Mouse (Mus musculus): ENCODE results near the gene A4galt. TPM values are rescaled to one million over a fixed set of nuclear protein-coding genes. Genes with fewer than 3 reads are reported as not detected.

Gene A4galt
- polyA plus RNA-seq, 1 experiment from 2014 or later, result 1.3 TPM

Other genes with a start within 250 kb of the A4galt start
- 1.4 and 1.7 TPM in 2 replicates for gene Nfam1, start 218.5 kb downstream of the A4galt start, polyA plus RNA-seq (2016; fragmentation: Nextera tagmentation; extraction: Ambion mirVana)
- 36.0 and 45.4 TPM in 2 replicates for gene Serhl, start 162.3 kb downstream of the A4galt start, polyA plus RNA-seq (2016; fragmentation: Nextera tagmentation; extraction: Ambion mirVana)
- 64.8 and 65.9 TPM in 2 replicates for gene Rrp7a, start 129.0 kb downstream of the A4galt start, polyA plus RNA-seq (2016; fragmentation: Nextera tagmentation; extraction: Ambion mirVana)
- gene Poldip3, start 102.4 kb downstream of the A4galt start, polyA plus RNA-seq (2016; fragmentation: Nextera tagmentation; extraction: Ambion mirVana), result 173 and 177 TPM in 2 replicates
- 125 and 140 TPM in 2 replicates for gene Cyb5r3, start 79.2 kb downstream of the A4galt start, polyA plus RNA-seq (2016; fragmentation: Nextera tagmentation; extraction: Ambion mirVana)
- 35.3 and 37.3 TPM in 2 replicates for gene Arfgap3, start 98.5 kb upstream of the A4galt start, polyA plus RNA-seq (2016; fragmentation: Nextera tagmentation; extraction: Ambion mirVana)
- gene Pacsin2, start 212.8 kb upstream of the A4galt start, polyA plus RNA-seq (2016; fragmentation: Nextera tagmentation; extraction: Ambion mirVana), result 37.0 and 40.7 TPM in 2 replicates